Mouse (Mus musculus) urinary bladder, postnatal 4 days (tissue): ENCODE results near the gene 1700028K03Rik.

ENCODE experiments used
- DNase-seq, 2 experiments: peaks; one replicate each; pipeline ENCODE4 v3.0.0; 2021 to 2022; ENCODE audit warnings: low spot score in 2 of 2

1700028K03Rik gene

GRCm38 (mm10) chr5:107545927-107546326 lies 11.4 kb downstream of the 1700028K03Rik start:
- no peak for DNase-seq

- DNase-seq = no peak
Observed at GRCm38 (mm10) chr5:107547955-107548354, 13.4 kb downstream of the 1700028K03Rik start.

GRCm38 (mm10) chr5:107548444-107548843 lies 13.9 kb downstream of the 1700028K03Rik start:
- no peak for DNase-seq

- DNase-seq = no peak
Observed at GRCm38 (mm10) chr5:107554336-107554735, 19.8 kb downstream of the 1700028K03Rik start.

GRCm38 (mm10) chr5:107556969-107557368 lies 22.5 kb downstream of the 1700028K03Rik start:
- DNase-seq = no peak

GRCm38 (mm10) chr5:107569148-107569547 lies 34.6 kb downstream of the 1700028K03Rik start:
- no peak for DNase-seq

GRCm38 (mm10) chr5:107597301-107598077 lies 63.0 kb downstream of the 1700028K03Rik start, which contains the start of the genes Rpap2 and Glmn:
TSS of gene Rpap2 (plus strand) at chr5:107597373.
TSS of gene Glmn (minus strand) at chr5:107597888.
- peak; percentile 81 to 82 for DNase-seq

GRCm38 (mm10) chr5:107598380-107598779 lies 63.9 kb downstream of the 1700028K03Rik start:
- no peak for DNase-seq
